Mouse (Mus musculus): ENCODE data around the gene Entpd2. TPM values are rescaled to one million over a fixed set of nuclear protein-coding genes. Genes with fewer than 3 reads are reported as not detected.

The Entpd2 gene
- polyA plus RNA-seq (2015; fragmentation: Nextera tagmentation; extraction: Ambion mirVana): 0.54 and 1.0 TPM in 2 replicates

DNA sequence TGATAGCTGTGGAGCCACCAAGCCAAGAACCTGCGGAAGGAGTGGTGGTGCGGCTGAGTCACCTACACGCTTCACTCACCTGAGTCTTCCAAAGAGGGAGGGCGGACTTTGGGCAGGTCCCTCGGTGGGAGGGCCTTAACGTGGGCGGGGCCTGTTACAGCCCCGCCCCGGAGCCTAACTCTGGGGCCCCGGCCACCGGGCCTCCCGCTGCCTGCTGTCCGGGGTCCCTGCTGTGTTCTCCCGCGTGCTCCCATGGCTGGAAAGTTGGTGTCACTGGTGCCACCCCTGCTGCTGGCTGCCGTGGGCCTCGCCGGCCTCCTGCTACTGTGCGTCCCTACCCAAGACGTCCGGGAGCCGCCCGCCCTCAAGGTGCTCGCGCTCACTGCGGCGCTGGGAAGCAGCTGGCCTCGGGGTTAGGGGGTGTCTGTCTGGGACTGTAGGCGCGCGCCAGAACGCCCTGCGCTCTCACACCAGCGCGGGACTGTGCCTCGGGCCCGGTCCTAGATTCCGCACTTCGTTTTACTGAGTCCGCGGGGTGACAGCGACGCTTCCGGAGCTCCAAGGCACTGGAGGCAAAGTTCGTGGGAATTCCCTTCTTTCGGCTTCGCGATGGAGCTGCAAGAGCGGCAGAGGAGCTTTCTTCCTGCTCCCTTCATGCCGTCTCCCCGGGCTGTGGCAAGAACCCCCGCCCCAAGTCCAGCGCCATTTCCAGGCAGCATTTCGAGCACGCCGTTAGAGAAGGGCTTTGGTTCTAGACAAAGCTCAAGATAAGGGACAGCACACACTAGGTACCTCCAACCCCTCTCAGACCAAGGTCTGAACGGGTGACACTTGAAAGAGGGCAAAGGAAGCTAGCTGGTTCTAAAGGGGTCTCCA lies at the start of gene Entpd2:
Gene Entpd2 (plus strand): TSS at position 154 of the 876 bp plus-strand sequence.
- H3K4me2 ChIP-seq (ENCODE audit: low read depth, low read length): peak within 1 kb of the TSS; percentile 64
- H3K27me3 ChIP-seq (ENCODE audit: control insufficient read depth, insufficient read depth, low read depth, low read length): peaks cover 68% of the 10 kb centered on the region
- peak; percentile 64 for ATAC-seq (ENCODE audit: low read depth)
- under 1% methylated on average over 57 of the region's 57 CpGs for WGBS (ENCODE audit: insufficient replicate concordance)
- H3K27ac ChIP-seq (ENCODE audit: low read length): no peak within 1 kb of the TSS
- peaks cover 8% of the 10 kb centered on the region for H3K4me1 ChIP-seq (ENCODE audit: control insufficient read depth, low read depth, low read length)
- H3K9me3 ChIP-seq (replicated peaks; ENCODE audit: control insufficient read depth, low read length): no peaks in the 10 kb centered on the region
- peak within 1 kb of the TSS; percentile 48 for H3K4me3 ChIP-seq (ENCODE audit: low read depth, low read length)
- H3K9ac ChIP-seq (ENCODE audit: low read depth, low read length): 0 out of 2 replicates have a peak within 1 kb of the TSS, but pooled peaks have one; percentile 16
- H3K36me3 ChIP-seq (ENCODE audit: control insufficient read depth, insufficient read depth): no peaks in the 10 kb centered on the region

DNA sequence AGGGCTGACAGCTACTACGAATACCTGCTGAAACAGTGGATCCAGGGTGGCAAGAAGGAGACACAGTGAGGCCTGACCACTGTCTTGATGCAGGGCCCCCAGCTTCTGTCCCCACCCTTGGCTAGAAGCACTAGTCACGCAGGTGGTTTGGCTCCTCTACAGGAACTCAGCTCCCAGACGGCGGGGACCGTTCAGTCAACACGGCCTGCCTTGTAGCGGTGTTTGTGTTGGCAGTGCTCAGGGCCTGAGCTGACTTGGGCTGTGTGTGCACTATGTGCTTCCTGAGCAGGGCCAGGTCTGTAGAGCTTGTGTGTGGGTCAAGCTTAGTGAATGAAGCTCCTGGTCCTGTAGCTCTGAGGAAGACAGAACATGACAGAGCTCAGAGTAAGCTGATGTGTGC lies 47.5 kb upstream of the Entpd2 start:
- Histone ChIP-seq H3K36me3 (ENCODE audit: control insufficient read depth, insufficient read depth) (peaks cover 73% of the 10 kb centered on the region), H3K9me3 (replicated peaks; ENCODE audit: control insufficient read depth, low read length) (no peaks in the 10 kb centered on the region), H3K27me3 (ENCODE audit: control insufficient read depth, insufficient read depth, low read depth, low read length) (no peaks in the 10 kb centered on the region), H3K4me2 (ENCODE audit: low read depth, low read length) (no peak overlapping the region), H3K9ac (ENCODE audit: low read depth, low read length) (no peak overlapping the region), H3K4me1 (ENCODE audit: control insufficient read depth, low read depth, low read length) (no peaks in the 10 kb centered on the region), H3K27ac (ENCODE audit: low read length) (no peak overlapping the region), H3K4me3 (ENCODE audit: low read depth, low read length) (no peak overlapping the region)
- ATAC-seq (ENCODE audit: low read depth): no peak
- WGBS (ENCODE audit: insufficient replicate concordance): 83% methylated on average over 7 of the region's 7 CpGs

DNA sequence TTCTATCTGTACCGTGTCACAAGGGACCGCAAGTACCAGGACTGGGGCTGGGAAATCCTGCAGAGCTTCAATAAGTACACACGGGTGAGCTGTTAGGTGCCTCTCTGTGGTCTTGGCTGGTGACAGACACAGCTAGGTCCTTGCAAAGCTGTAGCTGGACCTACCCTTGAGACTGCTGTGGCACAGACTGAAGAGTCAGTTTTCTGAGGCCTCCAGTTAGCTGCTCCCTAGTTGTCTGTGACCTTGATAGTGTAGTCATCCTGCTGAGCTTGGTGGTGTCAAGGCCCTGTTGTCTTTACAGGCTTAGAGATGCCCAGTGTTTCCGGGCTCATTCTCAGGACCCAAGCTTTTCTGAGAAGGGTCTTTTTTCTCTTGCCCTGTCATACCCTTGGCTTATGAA lies 46.2 kb upstream of the Entpd2 start:
- peaks cover 60% of the 10 kb centered on the region for H3K36me3 ChIP-seq (ENCODE audit: control insufficient read depth, insufficient read depth)
- no peak overlapping the region for H3K9ac ChIP-seq (ENCODE audit: low read depth, low read length)
- no peak overlapping the region for H3K27ac ChIP-seq (ENCODE audit: low read length)
- no peak overlapping the region for H3K4me3 ChIP-seq (ENCODE audit: low read depth, low read length)
- no peak for ATAC-seq (ENCODE audit: low read depth)
- H3K27me3 ChIP-seq (ENCODE audit: control insufficient read depth, insufficient read depth, low read depth, low read length): no peaks in the 10 kb centered on the region
- H3K9me3 ChIP-seq (replicated peaks; ENCODE audit: control insufficient read depth, low read length): no peaks in the 10 kb centered on the region
- 84% methylated on average over 4 of the region's 4 CpGs for WGBS (ENCODE audit: insufficient replicate concordance)
- no peaks in the 10 kb centered on the region for H3K4me1 ChIP-seq (ENCODE audit: control insufficient read depth, low read depth, low read length)
- H3K4me2 ChIP-seq (ENCODE audit: low read depth, low read length): no peak overlapping the region

DNA sequence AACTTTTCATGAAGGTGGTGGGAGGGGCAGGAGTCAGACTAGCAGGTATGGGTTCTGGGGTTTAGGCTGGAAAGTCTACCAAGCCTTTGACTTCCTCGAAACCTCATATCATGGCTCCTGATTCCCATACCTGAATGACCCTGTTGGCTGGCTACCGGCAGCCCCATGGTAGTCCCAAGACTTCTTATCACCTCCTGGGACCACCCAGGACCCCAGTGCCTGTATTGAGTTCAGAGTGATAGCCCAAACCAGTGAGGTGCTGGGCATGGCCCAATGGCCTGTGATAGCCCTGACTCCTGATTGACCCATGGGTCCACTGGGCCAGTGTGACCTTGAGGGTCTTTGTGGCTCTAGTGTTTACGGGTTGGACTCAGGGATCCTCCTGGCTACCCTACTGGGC lies 45.0 kb upstream of the Entpd2 start:
- Histone ChIP-seq H3K9ac (ENCODE audit: low read depth, low read length) (no peak overlapping the region), H3K4me3 (ENCODE audit: low read depth, low read length) (no peak overlapping the region), H3K4me1 (ENCODE audit: control insufficient read depth, low read depth, low read length) (peaks cover 6% of the 10 kb centered on the region), H3K27me3 (ENCODE audit: control insufficient read depth, insufficient read depth, low read depth, low read length) (no peaks in the 10 kb centered on the region), H3K27ac (ENCODE audit: low read length) (no peak overlapping the region), H3K9me3 (replicated peaks; ENCODE audit: control insufficient read depth, low read length) (no peaks in the 10 kb centered on the region), H3K36me3 (ENCODE audit: control insufficient read depth, insufficient read depth) (peaks cover 48% of the 10 kb centered on the region), H3K4me2 (ENCODE audit: low read depth, low read length) (no peak overlapping the region)
- 88% methylated on average over 3 of the region's 3 CpGs for WGBS (ENCODE audit: insufficient replicate concordance)
- no peak for ATAC-seq (ENCODE audit: low read depth)

DNA sequence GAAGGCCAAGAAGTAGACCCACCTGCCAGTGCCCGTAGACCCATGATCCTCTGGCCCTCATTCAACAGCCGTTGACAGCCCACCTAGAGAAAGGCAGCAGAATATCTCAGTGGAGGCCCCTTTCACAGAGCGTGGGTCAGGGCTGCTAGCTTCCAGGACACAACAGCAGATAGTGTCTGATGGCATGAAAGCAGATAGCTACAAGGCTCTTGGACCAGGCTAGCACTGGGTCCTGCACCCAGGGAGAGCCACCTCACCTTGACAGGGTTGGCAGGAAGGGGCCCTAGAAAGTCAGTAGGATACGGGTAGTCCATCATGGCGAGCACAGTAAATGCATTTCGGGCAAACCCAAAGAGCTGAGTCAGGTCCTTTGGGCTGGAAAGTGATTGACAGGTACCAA lies 41.5 kb upstream of the Entpd2 start:
- H3K4me2 ChIP-seq (ENCODE audit: low read depth, low read length): no peak overlapping the region
- no peak overlapping the region for H3K27ac ChIP-seq (ENCODE audit: low read length)
- H3K27me3 ChIP-seq (ENCODE audit: control insufficient read depth, insufficient read depth, low read depth, low read length): no peaks in the 10 kb centered on the region
- no peak overlapping the region for H3K4me3 ChIP-seq (ENCODE audit: low read depth, low read length)
- no peaks in the 10 kb centered on the region for H3K9me3 ChIP-seq (replicated peaks; ENCODE audit: control insufficient read depth, low read length)
- no peak overlapping the region for H3K9ac ChIP-seq (ENCODE audit: low read depth, low read length)
- peaks cover 19% of the 10 kb centered on the region for H3K4me1 ChIP-seq (ENCODE audit: control insufficient read depth, low read depth, low read length)
- WGBS (ENCODE audit: insufficient replicate concordance): 68% methylated on average over 6 of the region's 6 CpGs
- ATAC-seq (ENCODE audit: low read depth): no peak
- peaks cover 22% of the 10 kb centered on the region for H3K36me3 ChIP-seq (ENCODE audit: control insufficient read depth, insufficient read depth)

DNA sequence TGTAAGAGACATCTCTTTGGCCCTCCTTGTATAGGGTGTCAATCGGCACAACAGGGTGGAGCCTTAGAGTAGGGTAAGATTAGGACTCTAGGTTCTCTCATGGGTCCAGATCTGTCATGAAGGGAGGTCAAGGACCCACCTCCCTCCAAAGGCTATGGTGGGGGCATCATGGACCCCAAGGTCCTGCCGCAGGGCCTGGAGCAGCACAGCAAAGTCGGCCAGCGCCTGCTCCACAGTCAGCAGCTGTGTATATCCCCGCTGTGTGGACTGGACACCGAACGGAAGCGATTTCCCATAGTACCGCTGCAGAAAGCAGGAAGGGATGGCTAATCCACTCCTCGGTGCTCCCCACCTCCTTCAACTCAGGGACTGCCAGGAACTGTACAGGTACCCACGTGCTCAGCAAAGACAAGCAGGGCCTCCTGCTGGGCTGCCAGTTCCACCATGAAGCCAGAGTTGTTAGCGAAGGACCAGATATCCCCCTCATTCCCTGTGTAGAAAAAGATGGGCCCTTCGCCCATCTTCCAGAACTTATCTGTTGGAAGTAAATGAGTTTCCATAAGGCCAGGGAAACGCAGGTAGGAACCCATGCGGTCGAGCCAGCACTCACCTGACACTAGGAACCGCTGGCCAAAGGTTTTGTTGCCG lies 40.1 kb upstream of the Entpd2 start:
- Histone ChIP-seq H3K9me3 (replicated peaks; ENCODE audit: control insufficient read depth, low read length) (no peaks in the 10 kb centered on the region), H3K27ac (ENCODE audit: low read length) (no peak overlapping the region), H3K27me3 (ENCODE audit: control insufficient read depth, insufficient read depth, low read depth, low read length) (no peaks in the 10 kb centered on the region), H3K36me3 (ENCODE audit: control insufficient read depth, insufficient read depth) (peaks cover 10% of the 10 kb centered on the region), H3K9ac (ENCODE audit: low read depth, low read length) (peak overlapping the region; percentile 3; the same call in 1 of the 2 replicates), H3K4me3 (ENCODE audit: low read depth, low read length) (peak overlapping the region; percentile 65), H3K4me1 (ENCODE audit: control insufficient read depth, low read depth, low read length) (peaks cover 19% of the 10 kb centered on the region), H3K4me2 (ENCODE audit: low read depth, low read length) (peak overlapping the region; percentile 82)
- no peak for ATAC-seq (ENCODE audit: low read depth)
- WGBS (ENCODE audit: insufficient replicate concordance): 33% methylated on average over 18 of the region's 18 CpGs

DNA sequence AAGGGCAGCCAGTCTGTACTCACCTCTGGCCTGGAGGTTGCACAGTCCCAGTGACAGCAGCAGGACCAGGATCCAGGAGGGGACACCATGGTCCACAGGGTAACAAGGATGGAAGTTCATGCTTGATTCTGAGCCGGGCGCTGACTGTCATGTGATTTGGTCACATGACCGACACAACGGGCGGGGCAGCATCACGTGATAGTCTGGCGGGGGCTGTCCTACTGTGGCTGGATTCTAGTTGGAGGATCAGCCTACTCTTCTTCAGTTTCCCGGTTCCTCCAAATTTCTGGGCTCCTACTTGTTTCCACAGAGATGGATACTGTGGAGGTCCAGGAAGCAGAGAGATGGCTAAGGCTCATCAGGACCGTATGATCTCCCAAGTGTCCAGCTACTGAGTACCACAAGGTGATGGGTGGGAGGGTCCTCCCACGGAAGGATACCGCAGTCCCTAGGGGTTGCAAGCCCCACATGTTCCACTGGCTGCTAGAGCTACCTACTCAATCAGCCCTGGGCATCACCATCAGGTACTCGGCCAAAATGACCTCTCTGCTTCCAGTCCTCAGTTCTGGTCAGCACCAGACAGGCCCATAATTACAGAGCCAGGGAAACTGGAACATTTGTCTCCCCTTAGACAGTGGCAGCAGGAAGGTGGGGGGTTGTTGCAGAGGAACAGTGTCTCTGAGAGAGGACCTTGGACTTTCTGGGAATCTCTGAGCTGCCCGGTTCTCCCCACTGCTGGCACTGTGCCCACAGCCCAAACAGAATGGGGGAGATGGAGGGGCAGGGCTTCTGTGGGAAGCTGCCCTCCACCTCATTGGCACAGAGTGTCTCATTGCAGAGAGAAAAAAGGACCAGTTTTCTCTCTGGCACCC lies 39.2 kb upstream of the Entpd2 start, which contains the start of gene Dpp7:
Gene Dpp7 (minus strand): TSS at position 152 of the 872 bp plus-strand sequence.
- peak within 1 kb of the TSS; percentile 65 for H3K4me3 ChIP-seq (ENCODE audit: low read depth, low read length)
- peak within 1 kb of the TSS; percentile 64 for H3K9ac ChIP-seq (ENCODE audit: low read depth, low read length)
- peak; percentile 74 for ATAC-seq (ENCODE audit: low read depth)
- H3K27ac ChIP-seq (ENCODE audit: low read length): no peak within 1 kb of the TSS
- WGBS (ENCODE audit: insufficient replicate concordance): 4% methylated on average over 13 of the region's 13 CpGs
- peaks cover 19% of the 10 kb centered on the region for H3K4me1 ChIP-seq (ENCODE audit: control insufficient read depth, low read depth, low read length)
- H3K27me3 ChIP-seq (ENCODE audit: control insufficient read depth, insufficient read depth, low read depth, low read length): no peaks in the 10 kb centered on the region
- H3K36me3 ChIP-seq (ENCODE audit: control insufficient read depth, insufficient read depth): peaks cover 3% of the 10 kb centered on the region; the same call in 1 of the 2 replicates
- H3K4me2 ChIP-seq (ENCODE audit: low read depth, low read length): peak within 1 kb of the TSS; percentile 82
- H3K9me3 ChIP-seq (replicated peaks; ENCODE audit: control insufficient read depth, low read length): no peaks in the 10 kb centered on the region

DNA sequence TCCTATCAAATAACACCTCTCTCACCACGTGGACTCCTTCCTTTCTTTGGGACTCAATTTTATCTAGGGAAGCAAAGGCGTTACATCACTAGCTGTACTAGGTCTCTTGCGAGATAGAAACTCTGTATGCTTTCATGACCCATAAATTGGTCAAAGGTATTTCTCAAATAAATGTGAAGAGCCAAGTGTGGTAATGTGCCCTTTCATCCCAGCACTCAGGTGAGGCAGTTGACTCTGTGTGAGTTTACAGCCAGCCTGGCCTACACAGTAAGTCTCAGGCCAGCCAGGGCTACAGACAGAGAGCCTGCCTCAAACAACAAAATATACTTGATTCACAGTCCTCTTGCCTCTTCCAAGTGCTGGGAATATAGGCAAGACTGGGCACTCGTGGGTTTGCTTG lies 35.8 kb upstream of the Entpd2 start:
- peaks cover 19% of the 10 kb centered on the region for H3K4me1 ChIP-seq (ENCODE audit: control insufficient read depth, low read depth, low read length)
- no peak overlapping the region for H3K4me2 ChIP-seq (ENCODE audit: low read depth, low read length)
- H3K4me3 ChIP-seq (ENCODE audit: low read depth, low read length): no peak overlapping the region
- no peaks in the 10 kb centered on the region for H3K9me3 ChIP-seq (replicated peaks; ENCODE audit: control insufficient read depth, low read length)
- H3K27me3 ChIP-seq (ENCODE audit: control insufficient read depth, insufficient read depth, low read depth, low read length): peaks cover 8% of the 10 kb centered on the region
- no peak overlapping the region for H3K27ac ChIP-seq (ENCODE audit: low read length)
- no peak overlapping the region for H3K9ac ChIP-seq (ENCODE audit: low read depth, low read length)
- no peak for ATAC-seq (ENCODE audit: low read depth)
- WGBS (ENCODE audit: insufficient replicate concordance): 58% methylated on average over 4 of the region's 4 CpGs
- no peaks in the 10 kb centered on the region for H3K36me3 ChIP-seq (ENCODE audit: control insufficient read depth, insufficient read depth)
